Mouse (Mus musculus) layer of hippocampus, postnatal 14 days (tissue): ENCODE data around the gene Gphn. TPM values are rescaled to one million over a fixed set of nuclear protein-coding genes. Genes with fewer than 3 reads are reported as not detected.

ENCODE experiments used
- DNase-seq, 2 experiments: peaks; one replicate each; pipeline ENCODE4 v3.0.0; 2021 to 2022; ENCODE audit warnings: low spot score in 2 of 2, mixed read lengths in 1 of 2
- long read RNA-seq, 2 experiments: library from polyadenylated mRNA; stranded (forward); transcript quantifications; one replicate each; pipeline ENCODE4 v2.0.0; 2021
- total RNA-seq, 2 experiments: library from RNA; stranded (reverse); gene quantifications; 2 replicates each; pipeline ENCODE4 v1.2.3; 2021

Gphn gene
- 10 to 100 TPM; 78.9 to 82.9 TPM for total RNA-seq
- long read RNA-seq, experiment 1, transcript Gphn-202 (23 exons, 3,300 nt), result major isoform, 9 of 123 reads
- long read RNA-seq, experiment 1, partial matches to known transcripts, result 13 of 123 reads
- long read RNA-seq, experiment 1, other reads (novel, unspliced or antisense), result 101 of 123 reads
- long read RNA-seq, experiment 2, transcript Gphn-202 (23 exons, 3,300 nt), result major isoform, 7 of 107 reads
- long read RNA-seq, experiment 2, partial matches to known transcripts, result 20 of 107 reads
- long read RNA-seq, experiment 2, other reads (novel, unspliced or antisense), result 80 of 107 reads

DNA sequence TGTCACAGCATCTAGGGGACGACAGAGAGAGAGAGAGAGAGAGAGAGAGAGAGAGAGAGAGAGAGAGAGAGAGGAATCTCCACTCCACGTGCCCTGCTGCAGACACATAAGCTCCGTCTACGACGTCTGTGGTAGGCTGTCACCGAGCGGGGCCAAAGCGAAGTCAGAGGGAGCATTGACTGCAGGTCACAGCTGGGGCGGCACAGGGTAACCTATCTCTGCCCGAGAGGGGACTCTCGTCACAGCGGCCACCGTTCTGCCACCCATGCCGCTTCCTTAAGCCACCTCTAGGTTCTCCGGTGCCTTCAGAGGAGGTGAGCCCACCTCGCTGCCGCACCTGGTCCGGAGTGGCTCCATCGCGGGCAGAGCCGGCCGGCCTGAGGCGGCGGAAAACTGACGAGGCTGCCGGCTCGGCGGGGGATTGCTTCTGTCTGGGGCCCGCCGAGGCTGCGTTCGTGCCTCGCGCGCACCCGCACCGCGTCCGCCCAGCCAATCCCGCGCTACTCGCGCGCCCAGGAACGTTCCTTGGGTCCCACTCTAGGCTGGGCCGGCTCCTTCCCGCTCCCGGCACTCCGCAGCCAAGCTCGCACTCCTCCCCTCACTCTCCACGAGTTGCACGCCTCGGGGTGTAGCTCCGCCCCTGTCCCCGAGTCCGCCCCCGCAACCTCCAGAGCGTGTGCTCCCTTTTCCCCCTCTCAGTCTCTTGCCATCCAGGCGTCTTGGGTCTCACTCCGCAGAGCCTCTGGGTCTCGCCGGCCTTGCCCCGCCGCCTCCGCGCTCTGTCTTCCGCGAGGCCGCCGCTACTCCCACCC is at the start of gene Gphn:
Gphn (plus strand) TSS at position 673 of the 812 bp plus-strand sequence.
- DNase-seq, result peak; percentile 87 to 93

GRCm38 (mm10) chr12:78181452-78181851 is 44.7 kb upstream of the Gphn start:
- no peak for DNase-seq

GRCm38 (mm10) chr12:78193942-78194341 is 32.2 kb upstream of the Gphn start, which contains the start of gene Gm6657:
Gene Gm6657, plus strand, starts transcription at chr12:78194242.
- DNase-seq, result no peak

DNA sequence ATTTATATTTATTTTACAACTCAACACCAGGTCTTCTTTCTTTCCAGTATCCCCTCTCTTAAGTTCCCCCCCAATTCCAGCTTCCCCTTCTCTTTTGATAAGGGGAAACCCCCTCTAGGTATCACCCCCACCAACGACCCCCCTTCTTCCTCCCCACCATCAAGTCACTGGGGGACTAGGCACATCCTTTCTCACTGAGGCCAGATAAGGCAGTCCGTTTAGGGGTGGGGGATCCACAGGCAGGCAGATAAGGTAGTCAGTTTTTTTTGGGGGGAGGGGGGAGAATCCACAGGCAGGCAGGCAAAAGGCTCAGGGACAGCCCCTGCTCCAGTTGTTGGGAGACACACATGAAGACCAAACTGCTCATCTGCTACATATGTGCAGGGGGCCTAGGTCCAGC is 30.8 kb upstream of the Gphn start:
- DNase-seq, result no peak

- no peak for DNase-seq
Observed at GRCm38 (mm10) chr12:78203646-78204045, 22.5 kb upstream of the Gphn start.

- DNase-seq, result peak; percentile 30 to 63
Observed at GRCm38 (mm10) chr12:78205915-78206570, 20.1 kb upstream of the Gphn start.

GRCm38 (mm10) chr12:78206571-78206960 is 19.6 kb upstream of the Gphn start:
- no peak for DNase-seq

DNA sequence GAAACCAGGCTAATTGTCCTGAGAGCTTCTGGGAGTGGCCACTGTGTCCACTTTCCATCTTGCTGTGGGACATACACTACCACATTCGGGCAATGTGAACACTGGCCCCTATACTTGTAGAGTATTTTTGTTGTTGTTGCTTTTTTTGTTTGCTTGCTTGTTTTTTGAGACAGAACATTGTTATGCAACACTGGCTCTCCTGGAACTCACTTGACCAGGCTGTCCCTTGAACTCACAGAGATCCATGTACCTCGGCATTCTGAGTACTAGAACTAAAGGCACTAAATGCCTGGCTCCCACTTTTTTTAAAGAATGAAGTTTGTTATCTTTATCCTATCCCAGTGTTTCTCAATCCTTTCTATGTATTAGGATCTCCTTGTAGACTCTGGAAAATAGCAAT is 16.3 kb upstream of the Gphn start:
- DNase-seq, result no peak

- DNase-seq, result no peak
Observed at GRCm38 (mm10) chr12:78215490-78215889, 10.7 kb upstream of the Gphn start.

DNA sequence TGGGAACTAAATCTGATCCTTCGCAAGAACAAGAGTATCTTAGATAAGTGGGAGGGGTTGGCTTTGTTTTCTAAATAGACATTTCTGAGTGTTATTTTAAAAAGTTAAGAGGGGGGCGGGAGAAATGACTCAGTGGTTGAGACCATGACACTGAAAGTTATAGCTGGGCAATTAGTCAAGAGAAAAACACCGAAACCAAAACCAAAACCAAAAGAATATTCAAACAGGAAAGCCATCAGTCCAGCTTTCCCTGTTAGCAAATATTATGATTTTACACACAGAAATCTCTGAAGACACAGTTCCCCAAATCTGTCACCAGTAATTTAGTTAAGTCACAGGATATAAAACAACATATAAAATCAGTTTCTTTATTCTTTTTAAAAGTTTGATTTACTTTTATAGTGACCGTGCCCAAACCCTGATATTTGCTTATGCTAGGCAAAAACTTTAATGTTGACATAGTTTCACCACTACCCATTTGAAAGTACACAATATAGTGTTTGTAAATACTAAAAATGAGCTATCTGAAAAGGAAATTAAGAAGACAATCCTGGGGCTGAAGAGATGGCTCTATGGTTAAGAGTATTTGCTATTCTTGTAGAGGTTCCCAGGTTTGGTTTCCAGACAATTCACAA is 6.9 kb upstream of the Gphn start:
- DNase-seq, result no peak

DNA sequence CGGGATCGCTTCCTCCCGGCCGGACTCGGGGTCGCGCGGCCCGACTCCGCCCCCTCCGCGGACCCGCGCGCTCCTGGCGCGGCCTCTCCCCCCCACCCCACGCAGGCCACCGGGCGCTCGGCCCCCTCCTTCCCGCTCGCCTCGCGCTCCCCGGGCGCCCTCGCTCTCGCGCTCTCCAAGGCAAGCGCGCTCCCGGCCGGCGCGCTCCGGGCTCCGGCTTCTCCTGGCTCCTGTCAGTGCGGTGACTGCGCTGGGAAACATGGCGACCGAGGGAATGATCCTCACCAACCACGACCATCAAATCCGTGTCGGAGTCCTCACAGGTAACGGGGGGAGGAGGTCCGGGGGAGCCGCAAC is 318 bp downstream of the Gphn start:
- DNase-seq, result peak; percentile 86 to 88

- peak; percentile 39 to 48 for DNase-seq
Observed at GRCm38 (mm10) chr12:78227021-78227932, 1.1 kb downstream of the Gphn start.

- DNase-seq, result no peak
Observed at GRCm38 (mm10) chr12:78228139-78228538, 2.0 kb downstream of the Gphn start.

DNA sequence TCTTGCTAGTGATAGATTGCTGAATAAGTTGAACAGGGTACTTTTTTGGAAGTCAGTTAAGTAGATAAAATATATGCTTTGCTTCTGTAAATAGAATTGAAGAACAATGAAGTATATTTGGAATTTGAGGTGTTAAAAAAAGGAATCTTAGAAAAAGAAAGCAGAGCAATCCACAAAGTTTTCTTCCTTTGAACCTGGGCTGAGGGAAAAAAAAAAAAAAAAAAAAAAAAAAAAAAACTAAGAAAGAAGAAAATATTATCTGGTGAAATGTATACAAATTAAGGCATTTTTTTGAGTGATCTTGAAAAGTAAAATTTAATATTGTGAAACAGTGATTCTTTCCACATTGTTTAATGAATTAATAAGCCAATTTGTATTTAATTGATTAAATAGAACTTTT is 6.4 kb downstream of the Gphn start:
- no peak for DNase-seq

DNA sequence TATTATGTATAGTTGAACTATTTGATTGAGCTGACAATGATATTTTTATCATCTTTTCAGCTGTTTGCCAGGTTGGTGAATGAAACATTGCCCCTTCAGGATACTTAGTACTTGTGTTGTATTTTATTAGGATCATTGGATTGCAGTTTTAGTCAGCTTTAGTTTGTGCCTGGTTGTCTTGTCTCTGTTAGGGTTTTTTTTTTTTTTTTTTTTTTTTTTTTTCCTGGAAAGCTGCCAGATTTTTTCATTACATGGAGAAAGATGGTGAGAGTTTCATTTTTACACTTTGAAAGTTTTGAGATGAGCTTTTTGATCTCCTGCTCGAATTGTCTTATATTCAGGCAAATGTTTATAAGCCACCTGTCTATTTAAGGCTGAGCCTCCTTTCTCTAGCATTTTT is 22.2 kb downstream of the Gphn start:
- DNase-seq, result no peak

DNA sequence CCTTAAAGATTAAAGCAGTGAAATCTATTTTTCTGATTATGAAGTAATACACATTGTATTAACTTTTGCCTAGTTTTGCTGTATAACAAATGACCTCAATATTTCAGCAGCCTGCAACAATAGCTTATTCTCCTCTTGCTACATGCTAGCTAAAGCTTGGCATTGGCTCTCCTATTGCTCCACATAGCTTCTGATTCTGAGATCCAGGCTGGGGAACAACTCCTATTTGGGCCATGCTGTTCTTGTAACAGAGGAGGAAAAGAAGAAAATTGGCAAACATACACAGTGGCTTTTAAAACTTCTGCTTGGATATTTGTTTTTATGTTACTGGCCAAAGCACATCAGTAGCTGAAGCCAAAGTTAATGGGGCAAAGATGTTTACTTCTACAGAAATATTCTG is 23.0 kb downstream of the Gphn start:
- peak in 1 of 2 experiments; percentile 55 for DNase-seq

- DNase-seq, result no peak
Observed at GRCm38 (mm10) chr12:78277386-78277785, 51.2 kb downstream of the Gphn start.

GRCm38 (mm10) chr12:78290384-78290783 is 64.2 kb downstream of the Gphn start:
- no peak for DNase-seq

DNA sequence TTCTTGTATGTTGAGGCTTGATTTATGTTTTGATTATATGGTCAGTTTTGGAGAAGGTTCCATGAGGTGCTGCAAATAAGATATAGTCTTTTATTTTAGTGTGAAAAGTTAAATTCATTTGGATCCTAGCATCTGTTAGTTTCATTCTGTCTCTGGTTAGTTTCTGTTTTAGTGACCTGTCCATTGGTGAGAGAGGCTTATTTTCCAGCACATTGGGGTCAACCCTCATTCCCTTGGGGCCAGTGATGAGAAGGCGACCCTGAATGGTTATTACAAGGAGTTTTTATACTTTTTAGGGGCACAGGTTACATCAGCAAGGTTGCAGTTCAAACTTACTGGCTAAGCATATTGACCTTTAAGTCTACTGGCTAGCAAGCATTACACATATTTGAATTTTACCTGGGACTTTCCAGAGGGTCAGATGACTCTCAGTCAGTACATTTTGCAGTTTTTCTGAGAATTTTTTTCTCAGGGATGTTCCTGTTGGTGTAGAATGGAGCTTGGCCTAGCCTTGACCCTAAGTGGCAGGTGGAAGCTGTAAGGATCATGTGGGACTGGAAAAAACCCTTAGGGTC is 72.7 kb downstream of the Gphn start:
- no peak for DNase-seq

GRCm38 (mm10) chr12:78315106-78315505 is 88.9 kb downstream of the Gphn start:
- no peak for DNase-seq
